Mouse (Mus musculus): ENCODE results near the gene Ass1. TPM values are rescaled to one million over a fixed set of nuclear protein-coding genes. Genes with fewer than 3 reads are reported as not detected.

Ass1 gene
- 6.1 and 6.8 TPM in 2 replicates for polyA plus RNA-seq (2016; fragmentation: Nextera tagmentation; extraction: Ambion mirVana)

GRCm38 (mm10) chr2:31469931-31470682 is at the start of gene Ass1:
Ass1 (plus strand) TSS chr2:31470207.
- DNase-seq (ENCODE audit: low spot score): peak; percentile 73
- no peaks in the 10 kb centered on the region for H3K36me3 ChIP-seq
- H3K27me3 ChIP-seq (ENCODE audit: low read depth, poor library complexity, severe bottlenecking): peaks cover 47% of the 10 kb centered on the region
- under 1% methylated on average over 49 of the region's 49 CpGs for WGBS
- H3K4me1 ChIP-seq: peaks cover 27% of the 10 kb centered on the region
- peak within 1 kb of the TSS; percentile 36; the same call in 1 of the 2 replicates for H3K27ac ChIP-seq
- H3K4me3 ChIP-seq: peak within 1 kb of the TSS; percentile 56
- no peaks in the 10 kb centered on the region for H3K9me3 ChIP-seq (replicated peaks)

DNA sequence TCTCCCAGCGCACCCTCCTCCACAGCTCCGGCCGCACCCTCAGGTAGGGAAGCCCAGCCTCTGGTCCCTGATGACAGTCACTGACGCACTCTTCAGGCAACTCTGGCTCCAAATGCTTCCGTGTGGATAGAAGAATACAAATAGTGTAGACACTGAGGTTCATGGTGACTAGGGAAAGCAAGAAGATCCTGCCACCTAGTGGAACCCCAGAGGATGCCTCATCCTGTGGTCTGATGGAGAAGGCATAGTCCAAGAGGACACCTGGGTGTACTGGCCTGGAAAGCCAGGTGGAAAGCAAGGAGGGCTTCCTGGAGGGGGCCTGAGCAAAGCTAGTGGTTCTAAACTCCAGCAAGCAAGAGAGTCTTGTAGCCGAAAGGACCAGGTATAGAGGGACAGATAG is 49.1 kb upstream of the Ass1 start:
- no peak for DNase-seq (ENCODE audit: low spot score)
- Histone ChIP-seq H3K4me3 (no peak overlapping the region), H3K36me3 (no peaks in the 10 kb centered on the region), H3K4me1 (peaks cover 14% of the 10 kb centered on the region; the same call in 1 of the 2 replicates), H3K27me3 (ENCODE audit: low read depth, poor library complexity, severe bottlenecking) (peaks cover 8% of the 10 kb centered on the region; the same call in 1 of the 2 replicates), H3K27ac (no peak overlapping the region), H3K9me3 (replicated peaks) (no peaks in the 10 kb centered on the region)
- WGBS: 79% methylated on average over 6 of the region's 6 CpGs

GRCm38 (mm10) chr2:31422576-31422975 is 47.4 kb upstream of the Ass1 start:
- H3K27ac ChIP-seq: no peak overlapping the region
- H3K36me3 ChIP-seq: no peaks in the 10 kb centered on the region
- no peak overlapping the region for H3K4me3 ChIP-seq
- H3K4me1 ChIP-seq: peaks cover 17% of the 10 kb centered on the region
- H3K9me3 ChIP-seq (replicated peaks): no peaks in the 10 kb centered on the region
- no peak for DNase-seq (ENCODE audit: low spot score)
- no peaks in the 10 kb centered on the region; the same call in 1 of the 2 replicates for H3K27me3 ChIP-seq (ENCODE audit: low read depth, poor library complexity, severe bottlenecking)
- 67% methylated on average over 6 of the region's 6 CpGs for WGBS

DNA sequence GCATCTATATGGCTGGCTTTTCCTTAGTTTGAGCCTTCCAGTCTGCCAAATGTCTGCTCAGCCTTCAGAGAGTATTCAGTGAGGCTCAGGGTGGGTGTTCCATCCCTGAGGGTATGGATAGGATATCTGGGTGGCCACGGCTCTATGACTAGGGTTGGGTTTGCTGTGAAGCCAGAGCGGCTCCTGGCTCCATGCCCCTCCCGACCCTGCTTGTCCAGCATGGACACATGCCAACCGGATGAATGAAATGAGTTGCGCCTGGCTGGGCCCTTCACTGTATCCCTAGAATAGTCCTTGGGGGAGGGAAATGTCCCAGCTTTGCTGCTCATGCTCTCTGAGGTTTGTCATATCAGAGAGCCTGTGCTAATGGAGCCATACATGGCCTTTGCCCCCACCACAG is 38.5 kb upstream of the Ass1 start:
- DNase-seq (ENCODE audit: low spot score): no peak
- no peak overlapping the region for H3K4me3 ChIP-seq
- peaks cover 8% of the 10 kb centered on the region for H3K4me1 ChIP-seq
- no peak overlapping the region for H3K27ac ChIP-seq
- H3K36me3 ChIP-seq: no peaks in the 10 kb centered on the region
- H3K27me3 ChIP-seq (ENCODE audit: low read depth, poor library complexity, severe bottlenecking): no peaks in the 10 kb centered on the region
- 92% methylated on average over 5 of the region's 5 CpGs for WGBS
- H3K9me3 ChIP-seq (replicated peaks): no peaks in the 10 kb centered on the region

GRCm38 (mm10) chr2:31434746-31435145 is 35.3 kb upstream of the Ass1 start:
- Histone ChIP-seq H3K36me3 (no peaks in the 10 kb centered on the region), H3K27ac (no peak overlapping the region), H3K9me3 (replicated peaks) (no peaks in the 10 kb centered on the region), H3K27me3 (ENCODE audit: low read depth, poor library complexity, severe bottlenecking) (no peaks in the 10 kb centered on the region), H3K4me1 (no peaks in the 10 kb centered on the region), H3K4me3 (no peak overlapping the region)
- DNase-seq (ENCODE audit: low spot score): no peak
- WGBS: 83% methylated on average over 10 of the region's 10 CpGs

DNA sequence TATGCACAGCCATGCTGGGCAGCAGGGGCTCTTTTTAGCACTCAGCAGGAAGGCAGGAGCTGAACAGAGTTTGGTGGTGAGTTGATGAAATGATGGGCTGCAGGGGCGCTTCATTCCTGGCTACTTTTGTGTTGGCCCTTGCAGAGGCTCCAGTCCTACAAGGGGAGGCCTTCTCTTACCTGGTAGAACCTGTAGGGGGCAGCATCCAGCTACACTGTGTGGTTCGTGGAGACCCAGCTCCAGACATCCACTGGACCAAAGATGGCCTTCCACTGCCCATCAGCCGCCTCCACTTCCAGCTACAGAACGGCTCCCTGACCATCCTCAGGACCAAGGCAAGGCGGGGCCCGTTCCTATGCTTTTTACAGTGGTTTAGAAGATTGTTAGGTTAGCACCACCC is 34.4 kb upstream of the Ass1 start:
- H3K4me1 ChIP-seq: no peaks in the 10 kb centered on the region
- peak; percentile 60 for DNase-seq (ENCODE audit: low spot score)
- H3K36me3 ChIP-seq: no peaks in the 10 kb centered on the region
- no peaks in the 10 kb centered on the region for H3K9me3 ChIP-seq (replicated peaks)
- WGBS: 36% methylated on average over 6 of the region's 6 CpGs
- no peak overlapping the region for H3K4me3 ChIP-seq
- no peaks in the 10 kb centered on the region for H3K27me3 ChIP-seq (ENCODE audit: low read depth, poor library complexity, severe bottlenecking)
- no peak overlapping the region for H3K27ac ChIP-seq

DNA sequence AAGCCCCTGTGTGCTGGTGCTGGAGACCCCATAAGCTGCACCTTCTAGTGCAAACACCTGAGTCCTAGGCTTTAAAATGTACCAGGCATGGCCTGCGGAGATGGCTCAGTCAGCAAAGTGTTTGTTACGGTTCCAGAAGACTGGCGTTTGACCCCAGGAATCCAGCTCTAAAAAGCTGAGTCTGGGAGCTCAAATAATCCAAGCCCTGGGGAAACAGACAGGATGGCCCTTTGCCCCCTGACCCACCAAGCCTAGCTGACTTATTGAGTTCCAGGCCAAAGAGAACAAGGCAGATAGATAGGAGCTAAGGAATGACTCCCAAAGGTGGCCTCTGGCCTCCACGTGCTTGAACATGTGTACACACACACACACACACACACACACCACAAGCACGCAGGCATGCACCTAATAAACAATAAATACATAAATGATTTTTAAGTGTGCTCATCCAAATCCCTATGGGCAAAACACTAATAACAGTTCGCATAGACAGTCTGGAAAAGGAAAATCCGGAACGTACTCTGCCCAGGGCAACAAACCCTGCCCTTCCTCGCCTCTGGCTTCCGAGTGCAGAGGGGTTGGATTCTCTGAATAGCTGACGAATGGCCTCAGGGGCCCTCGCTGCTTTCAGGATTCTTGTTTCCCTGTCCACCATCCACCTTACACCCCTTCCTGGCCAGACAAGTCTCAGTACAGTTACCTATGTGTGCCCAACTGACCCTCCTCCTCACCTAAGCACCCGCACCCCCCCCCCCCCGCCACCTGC is 32.3 kb upstream of the Ass1 start:
- WGBS: 69% methylated on average over 14 of the region's 14 CpGs
- DNase-seq (ENCODE audit: low spot score): no peak
- Histone ChIP-seq H3K4me1 (peaks cover 5% of the 10 kb centered on the region), H3K27me3 (ENCODE audit: low read depth, poor library complexity, severe bottlenecking) (no peaks in the 10 kb centered on the region), H3K4me3 (no peak overlapping the region), H3K27ac (no peak overlapping the region), H3K36me3 (no peaks in the 10 kb centered on the region), H3K9me3 (replicated peaks) (no peaks in the 10 kb centered on the region)

GRCm38 (mm10) chr2:31439576-31439975 is 30.4 kb upstream of the Ass1 start:
- WGBS: 85% methylated on average over 6 of the region's 6 CpGs

GRCm38 (mm10) chr2:31442480-31443160 is 27.4 kb upstream of the Ass1 start:
- Histone ChIP-seq H3K4me1 (peaks cover 23% of the 10 kb centered on the region), H3K27ac (peak overlapping the region; percentile 19; the same call in 1 of the 2 replicates), H3K4me3 (no peak overlapping the region), H3K9me3 (replicated peaks) (no peaks in the 10 kb centered on the region), H3K36me3 (no peaks in the 10 kb centered on the region), H3K27me3 (ENCODE audit: low read depth, poor library complexity, severe bottlenecking) (no peaks in the 10 kb centered on the region)
- no peak for DNase-seq (ENCODE audit: low spot score)
- 67% methylated on average over 11 of the region's 11 CpGs for WGBS

More at GRCm38 (mm10) chr2:31439576-31439975, 30.4 kb upstream of the Ass1 start:
- Histone ChIP-seq H3K36me3 (no peaks in the 10 kb centered on the region), H3K27ac (no peak overlapping the region), H3K9me3 (replicated peaks) (no peaks in the 10 kb centered on the region), H3K27me3 (ENCODE audit: low read depth, poor library complexity, severe bottlenecking) (no peaks in the 10 kb centered on the region), H3K4me1 (peaks cover 13% of the 10 kb centered on the region), H3K4me3 (no peak overlapping the region)
- DNase-seq (ENCODE audit: low spot score): no peak

GRCm38 (mm10) chr2:31446036-31446435 is 24.0 kb upstream of the Ass1 start:
- peaks cover 42% of the 10 kb centered on the region for H3K4me1 ChIP-seq
- WGBS: 59% methylated on average over 4 of the region's 4 CpGs
- DNase-seq (ENCODE audit: low spot score): no peak

GRCm38 (mm10) chr2:31446456-31446855 is 23.6 kb upstream of the Ass1 start:
- DNase-seq (ENCODE audit: low spot score): no peak
- Histone ChIP-seq H3K27ac (no peak overlapping the region), H3K4me3 (no peak overlapping the region), H3K27me3 (ENCODE audit: low read depth, poor library complexity, severe bottlenecking) (no peaks in the 10 kb centered on the region), H3K4me1 (peaks cover 45% of the 10 kb centered on the region), H3K9me3 (replicated peaks) (no peaks in the 10 kb centered on the region), H3K36me3 (no peaks in the 10 kb centered on the region)
- WGBS: 54% methylated on average over 4 of the region's 4 CpGs

More at GRCm38 (mm10) chr2:31446036-31446435, 24.0 kb upstream of the Ass1 start:
- Histone ChIP-seq H3K4me3 (no peak overlapping the region), H3K9me3 (replicated peaks) (no peaks in the 10 kb centered on the region), H3K27ac (no peak overlapping the region), H3K27me3 (ENCODE audit: low read depth, poor library complexity, severe bottlenecking) (no peaks in the 10 kb centered on the region), H3K36me3 (no peaks in the 10 kb centered on the region)

GRCm38 (mm10) chr2:31447536-31447935 is 22.5 kb upstream of the Ass1 start:
- peaks cover 52% of the 10 kb centered on the region for H3K4me1 ChIP-seq
- DNase-seq (ENCODE audit: low spot score): no peak
- H3K4me3 ChIP-seq: no peak overlapping the region
- no peaks in the 10 kb centered on the region for H3K27me3 ChIP-seq (ENCODE audit: low read depth, poor library complexity, severe bottlenecking)
- no peaks in the 10 kb centered on the region for H3K36me3 ChIP-seq
- no peak overlapping the region for H3K27ac ChIP-seq
- 90% methylated on average over 2 of the region's 2 CpGs for WGBS
- no peaks in the 10 kb centered on the region for H3K9me3 ChIP-seq (replicated peaks)

Measured in limb, embryonic 10.5 days (tissue).